Mouse (Mus musculus) urinary bladder, adult 2 months (tissue): ENCODE data around the gene Gcsh. TPM values are rescaled to one million over a fixed set of nuclear protein-coding genes. Genes with fewer than 3 reads are reported as not detected.
A peak's percentile ranks its signal among the peaks of the same experiment; 100 is the strongest.

ENCODE experiments used
- DNase-seq: peaks from one replicate; pipeline ENCODE4 v3.0.0; 2022; ENCODE audit warnings: low spot score
- polyA plus RNA-seq: library from polyadenylated mRNA; depleted of rRNA; stranded (reverse); fragments of >200 nt; gene quantifications from 2 replicates; pipeline ENCODE4 v1.2.3, GENCODE M21; 2012

Gene Gcsh
- polyA plus RNA-seq, 1 experiment: 70.1 TPM

DNA sequence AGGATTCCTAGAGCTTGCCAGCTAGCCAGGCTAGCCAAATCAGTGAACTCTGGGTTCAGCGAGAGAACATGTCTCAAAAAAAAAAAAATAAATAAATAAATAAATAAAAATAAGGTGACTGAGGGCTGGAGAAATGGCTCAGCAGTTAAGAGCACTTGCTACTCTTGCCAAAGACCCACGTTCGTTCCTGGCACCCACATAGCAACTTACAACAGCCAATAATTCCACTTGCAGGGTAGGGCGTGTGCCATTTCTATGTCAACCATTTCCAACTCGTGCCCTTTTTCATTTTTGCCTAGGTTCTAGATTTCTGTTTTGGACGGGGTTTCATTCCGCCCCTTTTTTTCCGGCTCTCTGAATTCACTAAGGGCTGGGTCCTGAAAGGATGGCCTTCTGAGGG, 15.3 kb downstream of the Gcsh start:
- no peak for DNase-seq

DNA sequence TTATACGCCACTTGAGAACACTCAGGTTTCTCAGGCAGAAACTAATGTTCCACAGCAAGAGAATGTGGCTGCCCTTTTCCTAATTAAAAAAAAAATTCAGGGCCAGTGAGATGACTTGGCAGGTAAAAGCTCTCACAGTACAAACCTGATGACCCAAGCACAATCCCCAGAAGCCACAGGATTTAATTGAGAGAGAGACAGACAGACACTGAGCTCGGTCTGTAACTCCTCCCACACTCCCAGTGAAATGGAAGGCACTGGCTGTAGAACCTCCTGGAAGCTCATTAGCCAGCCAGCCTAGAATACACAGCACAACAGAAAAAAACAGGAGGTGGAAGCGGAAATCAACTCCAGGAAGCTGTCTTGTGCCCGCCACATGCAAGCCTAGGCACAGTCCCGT, 17.7 kb downstream of the Gcsh start:
- DNase-seq: no peak

DNA sequence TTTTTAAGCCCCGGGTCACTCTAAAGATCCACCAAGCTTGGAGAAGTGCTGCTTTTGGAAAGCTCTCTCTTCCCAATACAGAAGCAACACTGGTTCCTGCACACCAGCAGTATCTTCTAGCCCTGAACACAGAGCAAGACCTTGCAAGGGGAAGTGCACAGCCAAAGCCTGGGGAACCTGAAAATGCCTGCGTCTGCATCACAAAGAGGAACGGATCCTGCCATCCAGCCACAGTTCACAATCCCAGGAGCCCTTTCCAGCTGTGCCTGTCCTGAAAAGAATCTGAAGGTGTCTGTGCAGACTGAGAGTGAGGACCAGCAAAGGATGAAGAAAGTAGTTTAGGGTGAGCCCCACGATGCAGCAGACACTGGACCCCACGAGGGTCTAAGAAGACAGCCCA, 18.3 kb downstream of the Gcsh start:
- no peak for DNase-seq

DNA sequence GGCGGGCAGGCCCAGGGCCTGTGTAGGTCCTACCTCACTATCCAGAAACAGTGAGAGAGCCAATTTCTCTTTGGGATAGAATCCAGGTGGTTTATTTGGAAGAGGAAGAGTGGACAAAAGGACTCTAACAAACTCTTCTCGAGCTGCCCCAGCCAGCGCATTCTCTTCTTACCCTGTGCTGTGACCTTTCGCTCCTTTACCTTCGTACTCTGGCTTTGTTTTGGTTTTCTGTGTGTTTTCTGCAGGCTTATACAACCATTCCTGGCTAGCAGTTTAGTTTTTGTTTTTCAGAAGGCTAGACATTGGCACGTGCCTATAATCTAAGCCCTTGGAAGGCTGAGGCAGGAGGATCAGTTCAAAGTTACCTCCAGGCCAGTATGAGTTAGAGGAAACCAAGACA, 23.8 kb downstream of the Gcsh start:
- no peak for DNase-seq

DNA sequence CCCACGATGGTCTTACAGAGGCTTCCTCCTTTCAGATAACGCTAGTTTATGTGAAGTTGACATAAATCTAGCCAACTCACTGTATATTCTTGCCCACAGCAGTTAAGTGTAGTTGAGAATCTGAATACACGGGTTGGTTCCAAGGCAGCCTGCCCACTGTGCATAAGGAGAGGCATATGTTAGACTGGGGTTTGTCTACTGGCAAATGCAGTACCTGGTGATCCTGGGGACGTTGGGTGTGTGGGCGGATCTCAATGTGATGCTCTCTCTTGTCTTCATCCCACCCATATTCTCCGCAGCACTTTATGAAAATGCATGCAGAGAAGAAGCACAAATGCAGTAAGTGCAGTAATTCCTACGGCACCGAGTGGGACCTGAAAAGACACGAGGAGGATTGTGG, 38.9 kb downstream of the Gcsh start:
- no peak for DNase-seq

DNA sequence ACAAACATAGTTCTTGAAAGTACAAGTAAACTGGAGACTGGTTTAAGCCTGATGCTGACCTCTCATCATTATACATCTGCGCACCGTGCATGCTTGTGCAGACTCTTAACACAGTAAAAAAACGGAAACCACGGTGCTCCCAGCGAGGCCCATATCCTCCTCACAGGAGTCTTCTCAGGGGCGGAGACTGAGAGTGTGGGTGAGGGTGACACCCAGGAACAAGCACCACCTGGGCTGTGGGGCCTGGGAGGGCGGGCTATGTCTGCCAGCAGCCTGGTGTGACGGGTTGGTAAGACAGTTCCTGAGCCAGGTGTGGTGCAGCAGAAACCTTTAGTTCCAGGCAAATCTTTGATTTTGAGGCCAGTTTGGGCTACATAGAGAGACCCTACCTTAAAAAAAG, 40.9 kb downstream of the Gcsh start:
- DNase-seq: no peak

DNA sequence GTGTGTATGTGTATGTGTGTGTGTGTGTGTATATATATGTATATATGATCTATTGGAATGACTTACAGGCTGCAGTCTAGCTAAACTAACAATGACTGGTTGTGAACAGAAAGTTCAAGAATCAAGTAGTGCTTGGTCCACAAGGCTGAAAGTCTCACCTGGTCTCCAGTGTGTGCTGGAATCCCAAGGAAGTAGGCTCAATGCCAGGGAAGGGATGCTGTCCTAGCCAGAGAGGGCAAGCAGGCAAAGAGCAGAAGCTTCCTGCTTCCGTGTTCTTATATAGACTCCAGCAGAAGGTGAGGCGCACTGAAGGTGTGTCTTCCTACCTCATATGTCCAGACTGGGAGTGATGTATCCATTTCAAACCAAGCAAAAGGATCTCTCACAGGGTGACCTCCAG, 41.6 kb downstream of the Gcsh start:
- no peak for DNase-seq

DNA sequence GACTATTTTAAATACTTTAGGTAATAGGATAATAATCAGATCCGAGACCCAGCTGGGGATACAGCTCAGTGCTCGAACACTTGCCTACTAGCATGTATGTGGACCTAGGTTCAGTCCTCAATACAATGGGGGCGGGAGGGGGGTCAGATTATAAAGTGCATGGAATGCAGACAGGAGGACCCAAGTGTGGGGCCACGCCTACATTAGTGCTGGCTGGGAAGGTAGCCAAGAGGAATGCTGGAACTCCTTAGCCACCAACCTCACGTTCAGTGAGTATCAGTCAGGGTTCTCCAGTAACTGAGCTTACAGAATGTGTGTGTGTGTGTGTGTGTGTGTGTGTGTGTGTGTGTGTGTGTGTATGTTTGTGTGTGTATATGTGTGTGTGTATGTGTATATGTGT, 42.0 kb downstream of the Gcsh start:
- DNase-seq: no peak

DNA sequence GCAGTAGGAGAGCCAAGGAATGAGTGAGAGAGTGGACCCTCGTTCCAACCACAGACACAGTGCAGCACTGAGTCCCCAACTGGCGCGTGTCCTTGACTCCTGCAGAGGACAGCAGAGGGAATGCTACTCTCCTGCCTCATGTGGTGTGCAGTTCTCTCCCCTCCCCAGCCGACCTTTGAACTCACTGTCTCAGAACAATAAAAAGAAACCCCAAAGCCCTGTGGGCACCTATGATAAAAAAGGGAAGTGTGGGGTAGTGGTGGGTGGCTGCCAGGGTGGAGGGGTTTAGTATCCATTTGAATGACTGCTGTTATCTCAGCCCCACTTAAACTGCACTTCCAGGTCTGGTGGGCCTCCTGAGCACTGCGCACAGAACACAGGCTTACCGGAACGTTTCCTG, 45.7 kb downstream of the Gcsh start:
- DNase-seq: no peak

DNA sequence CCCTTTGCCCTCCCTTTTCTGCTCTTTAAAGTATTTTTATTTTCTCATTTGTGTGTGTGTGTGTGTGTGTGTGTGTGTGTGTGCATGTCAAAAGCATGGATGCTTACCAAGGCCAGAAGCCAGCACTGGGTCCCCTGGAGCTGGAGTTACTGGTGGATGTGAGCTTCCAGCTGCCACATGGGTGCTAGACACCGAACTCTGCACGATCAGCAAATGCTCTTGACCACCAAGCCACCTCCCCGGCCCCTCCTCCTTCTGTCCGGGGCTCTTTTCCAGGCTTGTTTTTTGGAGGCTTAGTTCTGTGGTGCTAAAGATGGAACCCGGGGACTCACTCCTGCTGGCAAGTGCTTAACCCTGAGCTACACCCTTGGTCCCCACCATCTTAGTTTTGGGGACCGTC, 46.5 kb downstream of the Gcsh start:
- DNase-seq: no peak

DNA sequence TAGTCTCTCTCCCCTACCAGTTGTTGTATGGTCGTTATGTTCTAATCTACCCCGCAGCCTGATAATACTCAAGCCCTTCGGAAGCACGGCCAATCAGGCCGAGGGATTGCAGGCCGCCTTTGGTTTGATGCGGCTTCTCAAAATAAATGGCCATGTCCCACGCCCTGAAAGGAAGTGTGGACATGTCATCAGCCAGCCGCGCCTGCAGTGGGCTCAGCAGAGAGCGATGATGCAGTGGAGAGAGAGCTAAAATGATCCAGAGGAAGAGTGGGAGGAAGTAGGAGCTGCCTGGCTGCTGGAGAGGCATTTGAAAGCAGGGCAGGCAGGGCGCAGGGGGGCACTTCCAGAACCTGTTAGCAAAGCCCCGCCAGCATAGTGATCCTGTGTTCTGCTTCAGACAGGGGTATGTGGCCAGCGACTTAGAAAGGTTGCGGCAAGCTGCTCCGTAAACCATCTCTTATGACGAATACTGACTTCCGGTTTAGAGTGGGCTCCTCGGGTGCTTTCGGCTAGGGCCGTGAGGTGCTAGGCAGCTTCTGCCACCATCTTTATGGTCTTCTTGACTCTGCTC, 47.0 kb downstream of the Gcsh start:
- DNase-seq: no peak

DNA sequence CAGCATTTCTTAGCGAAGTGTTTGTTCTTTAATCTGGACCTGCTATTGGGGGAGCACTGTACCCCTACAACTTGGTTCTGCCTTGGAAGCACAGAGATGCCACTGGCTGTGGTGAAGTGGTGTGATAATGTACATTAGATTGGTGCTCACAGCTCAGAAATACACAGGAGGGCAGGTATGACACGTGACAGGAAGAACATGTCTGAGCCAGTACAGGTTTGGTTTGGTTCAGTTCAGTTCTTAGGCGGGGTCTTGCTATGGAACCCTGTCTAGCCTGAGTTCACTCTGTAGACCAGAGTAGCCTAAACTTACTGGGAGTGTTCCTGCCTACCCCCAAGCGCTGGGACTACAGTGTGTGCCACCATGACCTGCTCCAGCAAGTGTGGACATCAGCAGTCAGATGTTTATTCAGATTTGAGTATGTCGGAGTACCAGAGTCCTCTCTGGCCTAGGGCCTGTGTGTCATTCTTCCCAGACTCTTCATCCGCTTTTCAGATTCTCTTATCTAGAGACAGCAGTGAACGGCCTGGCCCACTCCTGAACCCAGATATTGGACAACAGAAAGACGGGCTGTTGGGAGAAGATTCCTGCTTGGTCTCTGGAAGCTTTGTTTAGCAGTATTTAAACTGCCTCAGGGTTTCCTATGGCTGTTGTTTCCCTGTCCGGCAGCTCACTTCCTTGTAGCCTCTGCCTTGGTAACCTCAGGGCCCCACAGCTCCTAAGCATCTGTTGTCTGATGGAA, 48.0 kb downstream of the Gcsh start:
- no peak for DNase-seq

DNA sequence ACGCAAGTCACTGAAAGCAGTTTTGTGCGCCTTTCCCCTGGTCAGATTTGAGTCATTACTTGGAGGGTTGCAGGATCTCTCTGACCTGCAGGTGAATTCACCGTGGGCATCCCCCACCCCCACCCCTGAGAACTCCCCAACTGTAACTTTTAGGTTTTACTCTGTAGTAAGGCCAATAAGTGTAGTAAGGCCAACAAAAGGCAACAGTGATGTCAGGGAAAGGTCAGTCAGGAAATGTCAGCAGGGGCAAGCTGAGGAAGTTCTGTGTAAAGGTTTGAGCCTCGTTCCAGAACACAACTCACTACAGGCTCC, 49.0 kb downstream of the Gcsh start:
- no peak for DNase-seq

DNA sequence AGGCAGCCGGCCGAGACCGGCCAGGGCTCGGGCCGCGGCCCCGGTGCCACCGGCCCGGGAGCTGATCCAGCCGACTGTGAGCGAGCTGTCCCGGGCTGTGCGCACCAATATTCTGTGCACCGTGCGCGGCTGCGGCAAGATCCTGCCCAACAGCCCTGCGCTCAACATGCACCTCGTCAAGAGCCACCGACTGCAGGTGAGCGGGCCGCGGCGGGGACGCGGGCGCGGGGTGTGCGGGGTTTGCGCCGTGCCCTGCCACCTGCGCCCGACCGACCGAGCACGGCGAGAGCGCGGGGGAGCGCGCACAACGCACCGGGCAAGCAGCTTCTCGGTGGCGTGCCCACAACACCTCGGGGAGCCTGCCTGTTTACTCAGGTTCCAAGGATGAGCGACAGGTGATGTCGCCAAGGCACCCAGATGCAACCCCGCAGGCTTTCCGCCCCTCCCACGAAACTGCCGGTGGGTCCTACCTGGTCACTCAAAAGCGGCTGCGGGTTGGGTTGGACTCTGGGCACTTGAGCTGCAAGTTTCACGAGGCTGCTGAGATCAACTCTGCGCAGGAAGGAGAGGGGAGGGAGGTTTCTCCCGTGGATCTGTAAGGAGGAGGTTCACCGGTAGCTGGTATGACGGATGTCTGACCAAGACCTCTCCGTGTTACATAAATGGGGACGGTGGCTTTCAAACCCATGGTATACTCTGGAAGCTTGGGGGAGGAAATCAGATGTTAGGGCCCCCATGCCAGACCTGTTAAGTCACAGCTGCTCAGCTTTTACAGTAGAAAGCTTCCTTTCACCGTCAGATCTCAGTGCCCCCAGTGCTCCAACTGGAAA, 49.6 kb downstream of the Gcsh start:
- DNase-seq: peak; percentile 28

DNA sequence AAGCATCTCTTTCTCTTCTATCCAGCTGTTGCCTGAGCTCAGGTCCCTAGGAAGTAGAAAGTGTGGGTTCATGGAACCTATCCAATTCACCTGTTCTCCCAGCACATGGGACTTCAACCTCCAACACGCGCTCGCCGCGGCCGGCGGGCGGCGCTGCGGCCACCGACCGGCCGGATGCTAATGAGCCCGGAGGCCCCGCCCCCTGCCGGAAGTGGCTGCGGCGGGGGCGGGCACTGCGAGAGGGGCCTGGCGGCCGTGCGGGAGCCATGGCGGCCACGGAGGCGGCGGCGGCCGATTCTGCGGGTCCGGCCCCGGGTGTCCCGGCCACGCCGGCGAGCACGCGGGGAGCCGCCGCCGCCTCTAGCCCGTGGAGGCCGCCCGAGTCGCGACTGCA, 50.2 kb downstream of the Gcsh start, which contains the start of gene Atmin:
Gene Atmin, plus strand, starts transcription at position 233 of the 394 bp plus-strand sequence.
- DNase-seq: peak; percentile 78

DNA sequence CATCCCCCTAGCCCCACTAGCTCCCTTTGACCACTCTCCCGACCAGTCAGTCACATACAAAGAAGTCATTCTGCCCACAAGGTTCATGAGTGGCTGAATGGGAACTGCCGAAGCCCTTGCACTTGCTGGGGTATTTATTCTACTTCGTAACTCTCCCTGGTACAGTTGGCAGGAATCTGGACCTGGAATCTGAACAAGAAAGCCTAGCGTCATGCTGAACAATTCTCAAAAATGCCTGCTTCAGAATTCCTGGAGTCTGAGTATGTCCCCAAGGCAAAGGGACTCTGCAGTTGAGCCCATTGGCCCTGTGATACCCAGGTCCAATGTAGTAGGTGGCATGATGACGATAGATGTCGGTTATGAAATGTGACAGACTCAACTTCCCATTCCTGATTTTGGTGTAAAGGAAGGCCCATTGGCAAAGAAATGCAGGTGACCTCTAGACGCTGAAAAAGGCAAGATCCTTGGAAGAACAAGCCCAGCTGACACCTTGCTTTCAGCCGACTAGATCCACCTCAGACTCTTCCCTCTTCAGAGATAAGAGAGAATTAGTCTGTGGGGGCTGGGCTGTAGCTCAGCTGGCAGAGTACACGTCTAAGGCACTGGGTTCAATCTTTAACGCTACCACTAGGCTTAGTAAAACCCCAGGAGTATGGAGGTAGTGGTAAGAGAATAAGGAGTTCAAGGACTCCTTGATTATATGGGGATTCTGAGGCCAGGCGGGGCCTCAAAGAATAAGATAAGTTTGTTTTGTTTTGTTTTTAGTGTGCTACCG, 50.9 kb downstream of the Gcsh start:
- no peak for DNase-seq

DNA sequence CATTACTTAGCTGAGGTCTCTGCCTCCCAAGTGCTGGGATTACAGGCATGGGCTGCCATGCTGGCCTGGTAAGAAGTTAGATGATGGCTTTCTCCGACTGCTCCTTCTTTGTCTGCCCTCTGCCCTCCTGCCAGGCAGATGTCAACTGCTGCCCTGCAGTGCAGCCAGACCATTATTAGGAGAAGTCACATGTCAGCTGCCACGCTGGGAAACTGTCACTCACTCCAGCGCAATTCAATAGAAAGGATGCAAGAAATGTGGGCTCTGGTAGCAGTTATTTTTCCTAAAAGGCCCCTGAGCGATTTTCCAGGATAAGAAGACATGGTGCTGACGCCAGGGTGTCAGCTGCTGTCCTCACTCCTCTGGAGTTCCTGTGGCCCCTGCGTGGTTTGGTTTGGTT, 57.8 kb downstream of the Gcsh start:
- no peak for DNase-seq

DNA sequence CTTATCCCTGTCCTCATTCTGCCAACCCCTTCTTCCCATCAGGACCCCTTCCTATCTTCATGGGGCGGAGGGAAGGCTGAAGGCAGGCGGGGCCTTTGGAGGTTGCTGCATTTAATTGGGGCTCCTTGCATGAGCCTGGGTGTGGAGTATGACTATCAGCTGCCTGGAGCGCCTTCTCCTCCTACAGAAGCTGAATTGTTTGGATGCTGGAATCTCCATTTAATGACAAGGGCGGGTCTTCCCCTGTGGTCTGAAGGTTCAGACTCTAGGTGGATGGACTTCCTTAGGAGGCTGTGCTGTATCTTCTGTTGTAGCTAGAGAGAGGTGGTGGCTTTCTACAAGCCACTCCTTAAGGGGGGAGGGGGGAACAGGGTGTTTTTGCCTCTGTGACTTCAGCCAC, 58.4 kb downstream of the Gcsh start:
- DNase-seq: no peak
